Mouse (Mus musculus): ENCODE data around the gene Gm20388.
A peak's percentile ranks its signal among the peaks of the same experiment; 100 is the strongest.

Gm20388 gene

GRCm38 (mm10) chr8:121935341-121936294 lies 2025.0 kb downstream of the Gm20388 start:
- no peak for DNase-seq

GRCm38 (mm10) chr8:121936391-121936790 lies 2025.8 kb downstream of the Gm20388 start:
- DNase-seq, result no peak

GRCm38 (mm10) chr8:121938732-121939131 lies 2028.1 kb downstream of the Gm20388 start:
- DNase-seq, result no peak

- DNase-seq, result no peak
Measured at GRCm38 (mm10) chr8:121943057-121943540, 2032.5 kb downstream of the Gm20388 start.

GRCm38 (mm10) chr8:121943716-121944115 lies 2033.1 kb downstream of the Gm20388 start:
- DNase-seq, result no peak

GRCm38 (mm10) chr8:121944831-121945230 lies 2034.2 kb downstream of the Gm20388 start, which contains the start of gene Car5a:
TSS of gene Car5a (minus strand) at chr8:121944904.
- no peak for DNase-seq

GRCm38 (mm10) chr8:121946351-121946750 lies 2035.7 kb downstream of the Gm20388 start:
- DNase-seq, result no peak

GRCm38 (mm10) chr8:121947047-121947752 lies 2036.6 kb downstream of the Gm20388 start:
- no peak for DNase-seq

- peak; percentile 86 to 87 for DNase-seq
Measured at GRCm38 (mm10) chr8:121947753-121948141, 2037.1 kb downstream of the Gm20388 start.

- DNase-seq, result no peak
Measured at GRCm38 (mm10) chr8:121948321-121949145, 2037.9 kb downstream of the Gm20388 start.

- DNase-seq, result no peak
Measured at GRCm38 (mm10) chr8:121949222-121949800, 2038.7 kb downstream of the Gm20388 start, which contains the start of gene Banp. TSS of gene Banp (plus strand) at chr8:121949750.

GRCm38 (mm10) chr8:121949941-121950748 lies 2039.5 kb downstream of the Gm20388 start:
- peak; percentile 94 to 97 for DNase-seq

GRCm38 (mm10) chr8:121950749-121951655 lies 2040.4 kb downstream of the Gm20388 start:
- peak; percentile 47 to 63 for DNase-seq

- DNase-seq, result no peak
Measured at GRCm38 (mm10) chr8:121951656-121952009, 2041.0 kb downstream of the Gm20388 start.

GRCm38 (mm10) chr8:121952122-121952521 lies 2041.5 kb downstream of the Gm20388 start:
- DNase-seq, result no peak

- DNase-seq, result no peak
Measured at GRCm38 (mm10) chr8:121952800-121953199, 2042.2 kb downstream of the Gm20388 start.

- DNase-seq, result no peak
Measured at GRCm38 (mm10) chr8:121953821-121954545, 2043.3 kb downstream of the Gm20388 start.

GRCm38 (mm10) chr8:121954981-121955555 lies 2044.4 kb downstream of the Gm20388 start:
- DNase-seq, result no peak
